Mouse (Mus musculus): ENCODE measurements around the gene Myo1g. TPM values are rescaled to one million over a fixed set of nuclear protein-coding genes. Genes with fewer than 3 reads are reported as not detected.

Gene Myo1g
- polyA plus RNA-seq, 1 experiment, result 0.11 TPM

DNA sequence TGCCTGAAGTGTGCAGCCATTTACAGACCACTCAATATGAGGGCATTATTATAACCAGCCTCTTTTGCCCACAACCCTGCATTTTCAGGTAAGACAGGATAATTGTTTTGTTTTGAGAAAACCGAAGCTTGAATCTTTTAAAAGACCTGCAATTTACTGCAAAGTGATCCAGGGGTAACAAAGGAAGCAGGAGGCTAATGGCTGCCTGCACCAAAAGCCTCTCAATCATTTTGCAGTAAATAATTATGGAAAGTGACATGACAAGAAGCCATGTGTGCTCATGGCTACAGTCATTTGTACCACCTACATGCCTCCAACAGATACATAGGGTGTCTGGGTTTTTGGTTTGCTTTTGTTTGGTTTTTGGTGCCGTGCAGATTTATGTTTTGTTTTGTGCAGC is 49.7 kb downstream of the Myo1g start:
- TF ChIP-seq POLR2A (IDR thresholded peaks at IDR 0.05; ENCODE audit: low read depth, low read length), result no peak
- no peak for TF ChIP-seq CTCF (IDR thresholded peaks at IDR 0.05; ENCODE audit: borderline replicate concordance, insufficient read depth, low read length)
- H3K27ac ChIP-seq (ENCODE audit: insufficient read depth, low read length), result no peak overlapping the region; the same call in 1 of the 2 replicates

DNA sequence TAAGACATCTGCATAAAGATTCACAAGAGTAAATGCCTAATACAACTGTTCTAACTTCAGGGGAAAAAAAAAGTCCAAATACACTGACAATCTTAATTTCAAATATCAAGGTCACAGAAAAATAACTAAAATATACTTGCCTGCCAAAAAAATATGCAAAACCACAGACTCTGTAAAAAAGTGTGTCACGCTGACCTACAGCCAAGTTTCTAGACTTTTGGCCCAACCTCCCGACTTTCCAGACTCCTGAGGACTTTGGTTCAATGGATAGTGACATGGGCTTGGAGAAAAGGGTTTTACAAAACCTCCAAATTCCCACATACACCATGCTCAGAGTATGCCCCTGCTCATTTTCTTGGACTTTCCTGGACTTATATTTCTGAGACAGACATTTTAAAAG is 52.2 kb downstream of the Myo1g start:
- peaks cover 9% of the 10 kb centered on the region; the same call in 1 of the 2 replicates for H3K4me1 ChIP-seq (ENCODE audit: control insufficient read depth, insufficient read depth, low read length)
- H3K27ac ChIP-seq (ENCODE audit: insufficient read depth, low read length), result no peak overlapping the region
- no peak overlapping the region for H3K4me3 ChIP-seq (ENCODE audit: insufficient read depth, low read length)
- TF ChIP-seq CTCF (IDR thresholded peaks at IDR 0.05; ENCODE audit: borderline replicate concordance, insufficient read depth, low read length) (no peak), POLR2A (IDR thresholded peaks at IDR 0.05; ENCODE audit: low read depth, low read length) (no peak)

More for the DNA sequence above, 49.7 kb downstream of the Myo1g start:
- H3K4me1 ChIP-seq (ENCODE audit: control insufficient read depth, insufficient read depth, low read length), result peaks cover 9% of the 10 kb centered on the region; the same call in 1 of the 2 replicates
- peak overlapping the region; percentile 53 for H3K4me3 ChIP-seq (ENCODE audit: insufficient read depth, low read length)

- TF ChIP-seq POLR2A (IDR thresholded peaks at IDR 0.05; ENCODE audit: low read depth, low read length) (no peak), CTCF (IDR thresholded peaks at IDR 0.05; ENCODE audit: borderline replicate concordance, insufficient read depth, low read length) (no peak)
Measured at GRCm38 (mm10) chr11:6465122-6465521, 55.6 kb downstream of the Myo1g start.

DNA sequence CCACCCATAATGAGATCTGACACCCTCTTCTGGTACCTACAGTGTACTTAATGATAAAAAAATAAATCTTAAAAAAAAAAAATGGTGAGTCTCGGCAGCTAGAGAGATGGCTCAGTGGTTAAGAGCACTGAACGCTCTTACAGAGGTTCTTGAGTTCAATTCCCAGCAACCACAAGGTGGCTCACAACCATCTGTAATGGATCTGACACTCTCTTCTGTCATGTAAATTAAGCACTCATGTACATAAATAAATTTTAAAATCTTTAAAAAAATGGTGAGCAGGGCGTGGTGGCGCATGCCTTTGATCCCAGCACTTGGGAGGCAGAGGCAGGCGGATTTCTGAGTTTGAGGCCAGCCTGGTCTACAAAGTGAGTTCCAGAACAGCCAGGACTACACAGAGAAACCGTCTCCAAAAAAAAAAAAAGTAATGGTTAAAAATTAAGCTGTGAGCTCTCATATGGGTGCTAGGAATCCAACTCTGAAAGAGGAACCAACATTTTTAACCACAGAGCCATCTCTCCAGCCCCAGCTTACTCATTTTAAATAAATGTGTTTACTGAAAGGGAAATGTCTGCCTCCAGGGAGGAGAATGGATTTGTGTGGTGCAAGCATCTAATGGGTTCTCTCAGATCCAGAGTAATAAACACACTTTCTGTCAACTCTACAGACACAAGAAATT is 57.5 kb downstream of the Myo1g start:
- H3K4me3 ChIP-seq (ENCODE audit: insufficient read depth, low read length), result no peak overlapping the region
- H3K4me1 ChIP-seq (ENCODE audit: control insufficient read depth, insufficient read depth, low read length), result 0 out of 2 replicates have a peak, but pooled peaks cover 2% of the 10 kb centered on the region
- TF ChIP-seq CTCF (IDR thresholded peaks at IDR 0.05; ENCODE audit: borderline replicate concordance, insufficient read depth, low read length), result no peak
- no peak for TF ChIP-seq POLR2A (IDR thresholded peaks at IDR 0.05; ENCODE audit: low read depth, low read length)
- no peak overlapping the region for H3K27ac ChIP-seq (ENCODE audit: insufficient read depth, low read length)

More at GRCm38 (mm10) chr11:6465122-6465521, 55.6 kb downstream of the Myo1g start:
- H3K4me3 ChIP-seq (ENCODE audit: insufficient read depth, low read length), result no peak overlapping the region
- H3K27ac ChIP-seq (ENCODE audit: insufficient read depth, low read length), result no peak overlapping the region
- peaks cover 2% of the 10 kb centered on the region; the same call in 1 of the 2 replicates for H3K4me1 ChIP-seq (ENCODE audit: control insufficient read depth, insufficient read depth, low read length)

Other genes with a start within 250 kb of the Myo1g start
- 60.9 and 63.0 TPM in 2 replicates for gene Tmed4, start 246.1 kb downstream of the Myo1g start, polyA plus RNA-seq (2011; ENCODE audit: insufficient read length, low read depth, missing spikeins)
- 75.8 and 89.6 TPM in 2 replicates for gene Ogdh, start 229.3 kb downstream of the Myo1g start, polyA plus RNA-seq (2011; ENCODE audit: insufficient read length, low read depth, missing spikeins)
- gene Zmiz2, start 131.9 kb downstream of the Myo1g start, polyA plus RNA-seq (2011; ENCODE audit: insufficient read length, low read depth, missing spikeins), result 18.5 and 22.0 TPM in 2 replicates
- 2,412 and 2,425 TPM in 2 replicates for gene Ppia, start 105.5 kb downstream of the Myo1g start, polyA plus RNA-seq (2011; ENCODE audit: insufficient read length, low read depth, missing spikeins)
- gene H2afv, start 76.5 kb downstream of the Myo1g start, polyA plus RNA-seq (2011; ENCODE audit: insufficient read length, low read depth, missing spikeins), result 55.9 and 74.5 TPM in 2 replicates
- gene Purb, start 45.0 kb downstream of the Myo1g start, polyA plus RNA-seq (2011; ENCODE audit: insufficient read length, low read depth, missing spikeins), result 38.7 and 43.2 TPM in 2 replicates
- gene Ccm2, start 25.9 kb upstream of the Myo1g start, polyA plus RNA-seq (2011; ENCODE audit: insufficient read length, low read depth, missing spikeins), result 85.9 and 90.2 TPM in 2 replicates
- gene Nacad, start 85.1 kb upstream of the Myo1g start, polyA plus RNA-seq (2011; ENCODE audit: insufficient read length, low read depth, missing spikeins), result 6.7 and 7.0 TPM in 2 replicates
- 41.4 and 42.8 TPM in 2 replicates for gene Tbrg4, start 105.1 kb upstream of the Myo1g start, polyA plus RNA-seq (2011; ENCODE audit: insufficient read length, low read depth, missing spikeins)
- gene Wap, start 117.7 kb upstream of the Myo1g start, polyA plus RNA-seq (2011; ENCODE audit: insufficient read length, low read depth, missing spikeins), result not detected in 2 replicates
- gene Ramp3, start 137.6 kb upstream of the Myo1g start, polyA plus RNA-seq (2011; ENCODE audit: insufficient read length, low read depth, missing spikeins), result 6.7 and 14.5 TPM in 2 replicates

Data from embryonic fibroblast, embryonic 13.5 days (primary cell).